Mouse (Mus musculus): Measurements from ENCODE around the gene Ctsw. TPM values are rescaled to one million over a fixed set of nuclear protein-coding genes. Genes with fewer than 3 reads are reported as not detected.

Ctsw gene
- polyA plus RNA-seq, 1 experiment from 2014 or later: 0.54 TPM

DNA sequence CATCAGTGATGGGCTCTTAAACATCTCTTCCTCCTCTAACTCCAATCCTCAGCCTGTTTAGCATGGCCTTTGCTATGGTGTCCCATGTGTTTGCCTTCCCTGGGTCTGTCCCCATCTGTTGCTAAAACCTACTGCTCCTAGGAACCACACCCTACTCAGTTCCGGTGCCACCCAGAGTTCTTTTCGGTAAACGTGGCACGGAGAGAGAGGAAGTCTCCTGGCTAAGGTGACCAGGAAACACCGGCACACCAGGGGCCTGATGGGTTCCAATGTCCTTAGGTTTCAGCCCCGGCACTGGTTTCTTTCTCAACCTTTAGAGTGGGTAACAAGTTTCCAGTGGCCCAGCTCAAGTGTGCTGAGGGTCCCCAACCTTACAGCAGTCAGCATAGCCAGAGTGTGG, 47.7 kb downstream of the Ctsw start:
- Histone ChIP-seq H3K27me3 (no peaks in the 10 kb centered on the region), H3K4me1 (replicated peaks) (peaks cover 21% of the 10 kb centered on the region), H3K27ac (replicated peaks) (no peak overlapping the region), H3K9ac (no peak overlapping the region), H3K36me3 (replicated peaks) (peaks cover 35% of the 10 kb centered on the region), H3K4me3 (replicated peaks) (no peak overlapping the region), H3K4me2 (no peak overlapping the region), H3K9me3 (replicated peaks) (no peaks in the 10 kb centered on the region)
- WGBS (ENCODE audit: insufficient replicate concordance): 77% methylated on average over 6 of the region's 6 CpGs
- no peak for ATAC-seq (ENCODE audit: insufficient read depth)

DNA sequence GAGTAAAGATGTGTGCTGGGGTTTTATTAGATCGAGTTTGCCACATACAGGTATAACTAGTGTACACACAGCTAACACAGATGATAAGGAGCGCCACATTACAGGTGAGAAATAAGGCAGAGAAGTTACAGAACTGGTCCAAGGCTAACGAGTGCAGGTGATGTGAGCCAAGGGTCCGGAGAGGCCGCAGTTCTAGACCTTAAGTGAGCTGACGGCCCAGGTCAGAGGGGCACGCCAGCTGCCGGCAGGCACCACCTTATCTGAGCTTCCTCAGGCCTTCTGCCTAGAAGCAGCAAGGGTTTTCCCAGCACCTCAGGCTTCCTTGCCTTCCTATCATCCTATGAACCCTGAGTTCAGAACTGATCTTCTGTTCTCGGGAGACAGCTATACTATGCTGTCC, 48.7 kb downstream of the Ctsw start:
- Histone ChIP-seq H3K36me3 (replicated peaks) (peaks cover 35% of the 10 kb centered on the region), H3K27me3 (no peaks in the 10 kb centered on the region), H3K27ac (replicated peaks) (no peak overlapping the region), H3K9ac (no peak overlapping the region), H3K9me3 (replicated peaks) (no peaks in the 10 kb centered on the region), H3K4me1 (replicated peaks) (peaks cover 19% of the 10 kb centered on the region), H3K4me2 (no peak overlapping the region), H3K4me3 (replicated peaks) (no peak overlapping the region)
- ATAC-seq (ENCODE audit: insufficient read depth): no peak
- 60% methylated on average over 9 of the region's 9 CpGs for WGBS (ENCODE audit: insufficient replicate concordance)

DNA sequence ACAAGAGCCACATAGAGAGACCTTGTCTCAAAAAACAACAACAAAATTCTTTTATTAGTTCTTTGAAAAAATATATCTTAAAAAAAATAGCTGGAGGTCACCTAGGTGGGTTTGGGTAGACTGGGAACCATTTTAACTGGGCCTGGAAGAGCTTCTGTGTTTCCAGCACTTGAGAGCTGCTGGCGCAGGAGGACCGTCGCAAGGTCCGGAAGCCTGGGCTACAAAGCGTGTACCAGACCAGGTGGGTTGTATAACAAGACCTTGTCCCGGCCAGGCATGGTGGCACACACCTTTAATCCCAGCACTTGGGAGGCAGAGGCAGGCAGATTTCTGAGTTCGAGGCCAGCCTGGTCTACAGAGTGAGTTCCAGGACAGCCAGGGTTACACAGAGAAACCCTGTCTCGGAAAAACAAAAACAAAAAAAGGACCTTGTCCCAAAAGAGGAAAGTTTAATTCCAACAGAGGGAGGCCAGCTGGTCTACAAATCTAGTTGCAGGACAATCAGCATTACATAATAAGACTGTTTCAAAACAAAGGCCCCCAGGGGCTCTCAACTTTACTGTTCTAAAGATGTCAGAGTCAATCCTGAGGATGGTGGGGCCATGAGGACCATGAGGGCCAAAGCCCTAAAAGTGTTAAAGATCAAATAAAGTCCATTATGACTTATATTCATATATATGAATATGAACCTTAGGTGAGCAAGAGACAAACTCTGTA, 49.4 kb downstream of the Ctsw start:
- Histone ChIP-seq H3K4me1 (replicated peaks) (peaks cover 18% of the 10 kb centered on the region), H3K4me3 (replicated peaks) (no peak overlapping the region), H3K27ac (replicated peaks) (no peak overlapping the region), H3K27me3 (no peaks in the 10 kb centered on the region), H3K9ac (no peak overlapping the region), H3K9me3 (replicated peaks) (no peaks in the 10 kb centered on the region), H3K4me2 (no peak overlapping the region), H3K36me3 (replicated peaks) (peaks cover 35% of the 10 kb centered on the region)
- no peak for ATAC-seq (ENCODE audit: insufficient read depth)
- WGBS (ENCODE audit: insufficient replicate concordance): 81% methylated on average over 8 of the region's 8 CpGs

Other genes with a start within 250 kb of the Ctsw start
- 8.6 TPM in 2 replicates for gene Pacs1, start 195.4 kb downstream of the Ctsw start, polyA plus RNA-seq (2015; fragmentation: Nextera tagmentation; extraction: Ambion mirVana)
- 113 and 114 TPM in 2 replicates for gene Sf3b2, start 173.1 kb downstream of the Ctsw start, polyA plus RNA-seq (2015; fragmentation: Nextera tagmentation; extraction: Ambion mirVana)
- 0.06 and 0.09 TPM in 2 replicates for gene Gal3st3, start 170.2 kb downstream of the Ctsw start, polyA plus RNA-seq (2015; fragmentation: Nextera tagmentation; extraction: Ambion mirVana)
- not detected in 2 replicates for gene Catsper1, start 132.8 kb downstream of the Ctsw start, polyA plus RNA-seq (2015; fragmentation: Nextera tagmentation; extraction: Ambion mirVana)
- not detected in 2 replicates for gene Cst6, start 118.9 kb downstream of the Ctsw start, polyA plus RNA-seq (2015; fragmentation: Nextera tagmentation; extraction: Ambion mirVana)
- 26.0 and 26.5 TPM in 2 replicates for gene Eif1ad, start 101.8 kb downstream of the Ctsw start, polyA plus RNA-seq (2015; fragmentation: Nextera tagmentation; extraction: Ambion mirVana)
- 216 and 231 TPM in 2 replicates for gene Banf1, start 101.3 kb downstream of the Ctsw start, polyA plus RNA-seq (2015; fragmentation: Nextera tagmentation; extraction: Ambion mirVana)
- 26.5 and 31.5 TPM in 2 replicates for gene Sart1, start 79.8 kb downstream of the Ctsw start, polyA plus RNA-seq (2015; fragmentation: Nextera tagmentation; extraction: Ambion mirVana)
- 0.46 TPM in 1 of 2 replicates, not detected in the other for gene Tsga10ip, start 66.0 kb downstream of the Ctsw start, polyA plus RNA-seq (2015; fragmentation: Nextera tagmentation; extraction: Ambion mirVana)
- 61.1 and 64.6 TPM in 2 replicates for gene Drap1, start 43.5 kb downstream of the Ctsw start, polyA plus RNA-seq (2015; fragmentation: Nextera tagmentation; extraction: Ambion mirVana)
- 17.6 and 19.8 TPM in 2 replicates for gene AI837181, start 43.4 kb downstream of the Ctsw start, polyA plus RNA-seq (2015; fragmentation: Nextera tagmentation; extraction: Ambion mirVana)
- not detected in 2 replicates for gene Fosl1, start 21.0 kb downstream of the Ctsw start, polyA plus RNA-seq (2015; fragmentation: Nextera tagmentation; extraction: Ambion mirVana)
- 1.6 TPM in 2 replicates for gene Ccdc85b, start 10.6 kb downstream of the Ctsw start, polyA plus RNA-seq (2015; fragmentation: Nextera tagmentation; extraction: Ambion mirVana)
- gene Fibp, start 7.9 kb downstream of the Ctsw start, polyA plus RNA-seq (2015; fragmentation: Nextera tagmentation; extraction: Ambion mirVana): 25.3 and 28.6 TPM in 2 replicates
- gene Efemp2, start 5.4 kb upstream of the Ctsw start, polyA plus RNA-seq (2015; fragmentation: Nextera tagmentation; extraction: Ambion mirVana): 16.0 and 17.5 TPM in 2 replicates
- gene Mus81, start 19.9 kb upstream of the Ctsw start, polyA plus RNA-seq (2015; fragmentation: Nextera tagmentation; extraction: Ambion mirVana): 14.0 and 16.4 TPM in 2 replicates
- gene Cfl1, start 21.9 kb upstream of the Ctsw start, polyA plus RNA-seq (2015; fragmentation: Nextera tagmentation; extraction: Ambion mirVana): 992 and 1,073 TPM in 2 replicates
- gene 1700020D05Rik, start 35.3 kb upstream of the Ctsw start, polyA plus RNA-seq (2015; fragmentation: Nextera tagmentation; extraction: Ambion mirVana): 0.12 TPM in 1 of 2 replicates, not detected in the other
- gene Snx32, start 42.0 kb upstream of the Ctsw start, polyA plus RNA-seq (2015; fragmentation: Nextera tagmentation; extraction: Ambion mirVana): 6.8 and 7.0 TPM in 2 replicates
- 0.05 TPM in 1 of 2 replicates, not detected in the other for gene Ovol1, start 92.1 kb upstream of the Ctsw start, polyA plus RNA-seq (2015; fragmentation: Nextera tagmentation; extraction: Ambion mirVana)
- gene Ap5b1, start 99.5 kb upstream of the Ctsw start, polyA plus RNA-seq (2015; fragmentation: Nextera tagmentation; extraction: Ambion mirVana): 3.6 and 4.0 TPM in 2 replicates
- 100 and 122 TPM in 2 replicates for gene Rnaseh2c, start 133.4 kb upstream of the Ctsw start, polyA plus RNA-seq (2015; fragmentation: Nextera tagmentation; extraction: Ambion mirVana)
- 16.2 and 17.4 TPM in 2 replicates for gene Kat5, start 141.7 kb upstream of the Ctsw start, polyA plus RNA-seq (2015; fragmentation: Nextera tagmentation; extraction: Ambion mirVana)
- gene Rela, start 169.0 kb upstream of the Ctsw start, polyA plus RNA-seq (2015; fragmentation: Nextera tagmentation; extraction: Ambion mirVana): 23.3 and 24.2 TPM in 2 replicates
- gene Sipa1, start 195.2 kb upstream of the Ctsw start, polyA plus RNA-seq (2015; fragmentation: Nextera tagmentation; extraction: Ambion mirVana): 28.2 and 32.5 TPM in 2 replicates
- 16.8 and 18.4 TPM in 2 replicates for gene Map3k11, start 220.2 kb upstream of the Ctsw start, polyA plus RNA-seq (2015; fragmentation: Nextera tagmentation; extraction: Ambion mirVana)
- 9.2 and 12.1 TPM in 2 replicates for gene Pcnx3, start 220.4 kb upstream of the Ctsw start, polyA plus RNA-seq (2015; fragmentation: Nextera tagmentation; extraction: Ambion mirVana)
- gene Kcnk7, start 235.9 kb upstream of the Ctsw start, polyA plus RNA-seq (2015; fragmentation: Nextera tagmentation; extraction: Ambion mirVana): 0.15 and 0.28 TPM in 2 replicates